Mouse (Mus musculus): ENCODE data around the gene Tmem54.

- TF ChIP-seq CTCF (IDR thresholded peaks at IDR 0.05; ENCODE audit: extremely low read depth, insufficient read depth, low read length) (no peak), POLR2A (IDR thresholded peaks at IDR 0.05; ENCODE audit: extremely low read depth, insufficient read depth, low read length) (no peak)
Measured at GRCm38 (mm10) chr4:129135637-129136036, 30.3 kb downstream of the Tmem54 start.

Data from cortical plate, adult 2 months (tissue).